Mouse (Mus musculus) ovary, postnatal 36 days (tissue): ENCODE data around the gene Gzmd.
"Not testable (repeated sequence)": the region's sequence is repeated elsewhere in the genome, so short reads cannot be mapped to it uniquely, and the experiment has no call there.

Experiments used
- DNase-seq: peaks from one replicate; pipeline ENCODE4 v3.0.0; 2022; ENCODE audit warnings: low spot score, mixed read lengths

Gene Gzmd

GRCm38 (mm10) chr14:56132508-56132907 is at the start of gene Gzmd:
Gene Gzmd (minus strand): TSS chr14:56132608.
- DNase-seq, result not testable (repeated sequence)

GRCm38 (mm10) chr14:56177651-56178050 is 45.2 kb upstream of the Gzmd start:
- DNase-seq, result peak; percentile 34

GRCm38 (mm10) chr14:56174499-56174898 is 42.1 kb upstream of the Gzmd start, which contains the start of gene Gzmn:
Gene Gzmn (minus strand): TSS chr14:56174599.
- DNase-seq, result no peak

- no peak for DNase-seq
Measured at GRCm38 (mm10) chr14:56173396-56173795, 41.0 kb upstream of the Gzmd start.

GRCm38 (mm10) chr14:56172744-56173143 is 40.3 kb upstream of the Gzmd start:
- no peak for DNase-seq

GRCm38 (mm10) chr14:56168009-56168408 is 35.6 kb upstream of the Gzmd start:
- no peak for DNase-seq

GRCm38 (mm10) chr14:56162109-56162508 is 29.7 kb upstream of the Gzmd start:
- no peak for DNase-seq

- not testable (repeated sequence) for DNase-seq
Measured at GRCm38 (mm10) chr14:56159479-56159878, 27.1 kb upstream of the Gzmd start, which contains the start of gene Gzmg. Gene Gzmg (minus strand): TSS chr14:56159579.

- no peak for DNase-seq
Measured at GRCm38 (mm10) chr14:56155340-56155739, 22.9 kb upstream of the Gzmd start.

GRCm38 (mm10) chr14:56133675-56134074 is 1.3 kb upstream of the Gzmd start:
- not testable (repeated sequence) for DNase-seq

GRCm38 (mm10) chr14:56128341-56128740 is 4.1 kb downstream of the Gzmd start:
- no peak for DNase-seq

- DNase-seq, result no peak
Measured at GRCm38 (mm10) chr14:56123516-56123915, 8.9 kb downstream of the Gzmd start.

- DNase-seq, result no peak
Measured at GRCm38 (mm10) chr14:56120525-56120924, 11.9 kb downstream of the Gzmd start, which contains the start of gene Gzme. Gene Gzme (minus strand): TSS chr14:56120625.

GRCm38 (mm10) chr14:56115531-56116310 is 16.7 kb downstream of the Gzmd start:
- DNase-seq, result not testable (repeated sequence)

- DNase-seq, result no peak
Measured at GRCm38 (mm10) chr14:56105447-56106180, 26.8 kb downstream of the Gzmd start.

GRCm38 (mm10) chr14:56105016-56105415 is 27.4 kb downstream of the Gzmd start:
- DNase-seq, result no peak

GRCm38 (mm10) chr14:56103452-56103851 is 29.0 kb downstream of the Gzmd start:
- DNase-seq, result no peak

GRCm38 (mm10) chr14:56102386-56102785 is 30.0 kb downstream of the Gzmd start, which contains the start of gene Ctsg:
Gene Ctsg (minus strand): TSS chr14:56102574.
- no peak for DNase-seq

- no peak for DNase-seq
Measured at GRCm38 (mm10) chr14:56098940-56099339, 33.5 kb downstream of the Gzmd start.

- DNase-seq, result no peak
Measured at GRCm38 (mm10) chr14:56097597-56097996, 34.8 kb downstream of the Gzmd start.

GRCm38 (mm10) chr14:56093353-56093752 is 39.1 kb downstream of the Gzmd start:
- no peak for DNase-seq

- DNase-seq, result no peak
Measured at GRCm38 (mm10) chr14:56086711-56087110, 45.7 kb downstream of the Gzmd start.

- DNase-seq, result no peak
Measured at GRCm38 (mm10) chr14:56085167-56085566, 47.2 kb downstream of the Gzmd start, which contains the start of gene Mcpt8. Gene Mcpt8 (minus strand): TSS chr14:56085273.
